Mouse (Mus musculus): ENCODE measurements around the gene Fat1.
"Not testable (repeated sequence)": the region's sequence is repeated elsewhere in the genome, so short reads cannot be mapped to it uniquely, and the experiment has no call there.

Gene Fat1

DNA sequence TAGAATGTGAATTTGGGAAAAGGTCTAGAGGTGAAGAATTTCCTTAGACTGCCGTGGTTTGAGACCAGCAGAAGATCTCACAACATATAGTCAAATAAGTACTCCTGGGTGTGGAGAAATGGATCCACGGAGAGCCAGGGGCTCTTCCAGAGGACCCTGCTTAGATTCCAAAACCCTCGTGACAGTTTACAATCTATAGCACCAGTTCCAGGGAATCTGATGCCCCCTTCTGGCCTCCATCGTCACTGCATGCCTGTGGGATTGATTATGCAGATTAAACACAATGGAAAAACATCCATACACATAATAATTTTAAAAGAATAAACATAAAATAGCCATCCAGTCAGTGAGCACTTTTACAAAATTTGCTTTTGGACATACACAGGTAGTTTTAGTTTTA lies 75.4 kb downstream of the Fat1 start:
- DNase-seq = peak; percentile 49

DNA sequence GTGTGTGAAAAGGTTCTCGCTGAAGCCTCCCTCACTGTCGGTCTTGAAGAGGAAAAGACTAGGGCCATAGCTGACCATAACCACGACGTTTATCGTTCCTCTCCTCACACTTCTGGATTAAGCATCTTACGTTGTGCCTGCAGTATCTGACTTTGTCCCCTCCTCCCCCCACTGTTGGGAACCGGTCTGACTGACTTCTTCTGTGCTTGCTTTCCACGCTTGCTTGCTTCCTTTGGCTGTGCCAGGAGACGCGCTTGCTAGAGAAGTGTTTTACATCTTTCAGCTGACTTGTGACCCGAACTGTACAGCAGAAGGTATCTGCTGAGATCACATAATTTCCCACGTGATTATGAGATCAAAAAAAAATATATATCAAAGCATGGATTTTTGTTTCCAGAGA lies 76.5 kb downstream of the Fat1 start:
- DNase-seq = peak; percentile 2

- DNase-seq = no peak
Observed at GRCm38 (mm10) chr8:45013852-45014251, 78.6 kb downstream of the Fat1 start.

DNA sequence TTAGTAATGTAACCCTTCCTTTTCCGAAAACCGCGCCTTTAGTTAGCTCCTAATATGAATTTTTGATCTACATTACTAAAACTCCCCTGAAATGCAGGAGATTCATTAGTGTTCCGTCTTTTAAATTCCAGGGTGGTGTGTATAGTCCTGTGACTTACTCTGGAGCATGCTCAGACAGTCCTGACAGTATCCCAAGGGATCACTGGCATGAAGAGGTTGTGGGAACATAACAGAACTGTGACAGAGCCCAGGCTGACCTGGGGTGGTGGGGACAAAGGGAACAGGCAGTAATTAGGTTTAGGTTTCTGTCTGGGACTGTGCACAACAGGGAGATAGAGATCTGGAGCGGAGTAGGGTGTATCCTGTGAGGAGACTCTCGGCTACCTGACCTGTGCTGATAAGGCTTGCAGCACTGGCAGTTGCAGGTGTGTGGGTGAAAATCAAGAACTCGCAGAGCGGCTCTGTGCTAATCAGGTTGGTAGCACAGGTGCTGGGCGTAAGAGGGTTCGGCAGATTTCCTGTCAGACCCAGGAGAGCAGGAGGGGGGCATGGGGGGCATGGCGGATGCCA lies 79.3 kb downstream of the Fat1 start:
- no peak for DNase-seq

GRCm38 (mm10) chr8:45015876-45016275 lies 80.6 kb downstream of the Fat1 start:
- no peak for DNase-seq

DNA sequence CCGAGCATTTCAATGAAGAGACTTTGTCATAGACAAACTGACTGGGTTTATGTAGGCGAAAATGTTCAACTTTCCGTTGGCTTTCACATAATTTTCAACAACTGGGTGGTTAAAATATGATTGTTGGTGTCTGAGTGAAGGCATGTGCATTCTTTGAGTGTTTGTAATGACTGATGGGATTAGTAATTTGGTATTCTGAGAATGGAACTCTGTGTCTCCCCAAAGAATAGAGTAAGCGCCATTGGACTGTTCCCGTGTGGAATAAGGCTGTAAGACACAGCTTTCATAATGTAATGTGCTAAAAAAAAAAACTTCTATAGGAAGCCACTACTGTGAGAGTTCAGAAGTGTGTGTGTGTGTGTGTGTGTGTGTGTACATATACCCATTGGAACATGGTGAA lies 84.0 kb downstream of the Fat1 start:
- no peak for DNase-seq

- DNase-seq = peak; percentile 72
Observed at GRCm38 (mm10) chr8:45021171-45021570, 85.9 kb downstream of the Fat1 start.

DNA sequence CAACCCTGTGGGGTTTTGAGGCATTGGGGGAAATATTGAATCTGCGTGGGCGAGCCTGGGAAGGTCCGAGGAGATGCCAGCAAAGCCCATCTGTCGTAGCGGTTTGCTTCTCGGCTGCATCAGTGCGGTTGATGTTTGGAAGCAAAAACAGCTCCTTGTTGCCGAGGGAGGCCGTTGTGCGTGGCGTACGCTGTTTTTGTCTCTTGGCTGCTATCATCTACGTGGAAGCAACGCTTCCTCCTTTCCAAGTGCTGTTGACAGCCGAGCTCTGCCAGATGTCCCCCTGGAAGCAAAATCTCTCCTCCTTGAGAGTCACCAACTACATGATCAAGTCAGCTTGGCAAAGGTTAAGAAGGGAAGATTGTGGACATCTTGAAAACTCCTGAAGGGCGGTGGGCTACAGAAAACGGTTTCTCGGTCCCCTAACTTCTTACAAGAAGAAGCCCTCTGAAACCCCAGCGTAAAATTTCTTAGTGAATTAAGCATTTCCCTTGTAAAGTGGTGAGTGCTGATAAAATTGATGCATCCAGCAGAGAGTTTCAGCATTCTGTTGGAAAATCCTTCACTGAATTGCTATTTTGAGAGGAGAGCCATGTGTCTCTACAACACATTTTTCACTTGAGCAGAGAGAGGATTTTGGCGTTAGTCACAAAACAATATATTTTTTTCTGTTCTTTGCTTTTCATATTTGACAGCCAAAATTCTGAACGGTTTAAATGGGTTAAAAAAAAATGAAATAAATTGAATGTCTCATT lies 86.8 kb downstream of the Fat1 start:
- DNase-seq = peak; percentile 87

DNA sequence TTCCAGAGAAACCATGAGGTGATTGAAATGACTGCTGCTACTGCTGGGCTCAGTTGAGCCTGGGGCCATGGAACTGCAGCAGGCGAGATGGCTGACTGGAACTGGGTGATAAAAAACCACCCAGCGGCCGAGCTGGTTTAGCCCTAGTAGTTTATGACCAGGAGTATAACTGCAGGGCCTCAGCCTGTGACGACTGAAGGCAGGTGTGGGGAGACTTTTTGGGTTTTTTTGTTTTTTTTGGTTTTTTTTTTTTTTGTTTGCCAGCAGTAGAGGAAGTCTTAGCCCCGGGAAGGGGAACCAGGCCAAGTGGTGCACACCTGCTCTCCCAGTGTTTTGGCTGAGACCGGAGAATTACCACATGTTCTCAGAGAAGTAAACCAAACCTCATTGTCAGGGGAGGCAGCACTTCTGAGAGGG lies 92.8 kb downstream of the Fat1 start:
- no peak for DNase-seq

DNA sequence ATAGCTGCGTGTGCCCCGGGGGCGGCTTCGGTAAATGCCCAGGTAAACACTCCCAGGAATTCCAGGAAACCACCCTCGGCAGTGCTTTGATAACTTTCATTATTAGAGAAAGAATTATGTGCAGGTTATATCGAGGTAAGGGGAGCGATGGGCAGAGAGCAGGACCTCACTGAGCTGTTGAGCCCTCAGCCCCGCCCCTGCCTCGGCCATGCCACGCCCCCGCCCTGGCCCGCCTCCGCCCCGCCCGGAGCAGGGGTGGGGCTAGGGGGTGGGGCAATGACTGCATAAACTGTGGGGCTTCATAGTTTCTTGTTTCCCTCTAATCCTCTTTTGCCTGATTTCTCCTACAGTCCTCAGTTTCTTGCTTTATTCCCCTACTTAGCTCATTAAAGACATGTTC lies 103.1 kb downstream of the Fat1 start:
- no peak for DNase-seq

GRCm38 (mm10) chr8:45044160-45044559 lies 108.9 kb downstream of the Fat1 start:
- no peak for DNase-seq

GRCm38 (mm10) chr8:45050451-45050850 lies 115.2 kb downstream of the Fat1 start:
- no peak for DNase-seq

GRCm38 (mm10) chr8:45051236-45051635 lies 116.0 kb downstream of the Fat1 start:
- no peak for DNase-seq

- no peak for DNase-seq
Observed at GRCm38 (mm10) chr8:45052205-45052604, 117.0 kb downstream of the Fat1 start.

- no peak for DNase-seq
Observed at GRCm38 (mm10) chr8:45052618-45053017, 117.4 kb downstream of the Fat1 start.

DNA sequence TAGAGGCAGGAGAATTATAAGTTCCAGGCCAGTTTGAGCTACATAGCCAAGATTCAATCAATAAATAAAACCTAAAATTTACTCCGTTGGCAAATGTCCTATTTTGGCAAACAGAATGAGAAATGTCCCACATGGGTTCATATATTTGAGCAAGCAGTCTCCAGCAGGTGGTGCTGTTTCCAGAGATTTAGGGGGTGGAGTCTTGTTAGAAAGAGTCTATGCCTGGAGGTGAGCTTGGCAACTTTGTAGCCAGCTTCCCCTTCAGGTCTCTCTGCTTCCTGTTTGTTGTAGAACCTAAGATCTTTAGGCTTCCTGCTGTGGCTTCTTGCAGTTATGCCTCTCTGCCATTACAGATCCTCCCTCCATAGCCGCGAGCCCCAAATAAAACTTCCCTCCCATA lies 120.3 kb downstream of the Fat1 start:
- DNase-seq = no peak

DNA sequence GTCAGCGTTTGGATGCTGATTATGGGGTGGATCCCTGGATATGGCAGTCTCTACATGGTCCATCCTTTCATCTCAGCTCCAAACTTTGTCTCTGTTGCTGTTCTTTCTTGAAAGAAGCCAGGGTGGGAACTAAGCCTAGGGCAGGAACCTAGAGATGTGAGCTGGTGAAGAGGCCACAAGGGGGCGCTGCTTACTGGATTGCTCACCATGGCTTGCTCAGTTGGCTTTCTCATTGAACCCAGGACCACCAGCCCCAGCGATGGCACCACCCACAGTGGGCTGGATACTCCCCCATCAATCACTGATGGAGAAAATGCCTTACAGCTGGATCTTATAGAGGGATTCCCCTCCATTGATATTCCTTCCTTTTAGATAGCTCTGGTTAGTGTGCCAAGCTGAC lies 121.6 kb downstream of the Fat1 start:
- no peak for DNase-seq

- DNase-seq = no peak
Observed at GRCm38 (mm10) chr8:45060083-45060482, 124.8 kb downstream of the Fat1 start.

- DNase-seq = no peak
Observed at GRCm38 (mm10) chr8:45062311-45062710, 127.1 kb downstream of the Fat1 start.

- DNase-seq = no peak
Observed at GRCm38 (mm10) chr8:45062982-45063924, 128.0 kb downstream of the Fat1 start.

DNA sequence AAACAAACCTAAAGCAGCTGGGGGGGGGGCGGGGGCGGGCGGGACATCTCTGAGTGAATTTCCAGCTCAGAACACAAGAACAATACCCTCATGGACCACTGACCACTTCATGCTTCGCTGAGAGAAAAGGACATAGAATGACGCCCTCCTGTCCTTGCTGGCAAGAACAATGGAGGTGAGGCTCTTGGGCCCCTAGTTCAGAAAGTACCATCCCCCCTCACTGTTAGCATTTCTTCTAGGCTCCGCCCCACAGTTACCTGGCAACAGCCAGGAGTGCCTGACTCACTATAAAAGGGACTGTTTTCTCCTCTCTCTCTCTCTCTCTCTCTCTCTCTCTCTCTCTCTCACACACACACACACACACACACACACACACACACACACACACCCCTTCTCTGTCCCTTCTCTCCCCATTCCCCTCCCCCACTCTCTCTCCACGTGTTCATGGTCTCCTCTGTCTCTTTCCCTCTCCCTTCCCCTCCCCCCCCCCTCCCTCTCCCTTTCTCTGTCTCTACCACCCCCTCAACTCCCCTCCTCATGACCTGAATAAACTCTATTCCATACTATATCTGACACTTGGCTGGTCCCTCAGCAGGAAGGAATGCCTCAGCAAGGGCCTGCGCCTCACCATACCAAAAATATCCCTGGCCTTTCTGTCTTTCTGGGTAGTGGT lies 129.1 kb downstream of the Fat1 start:
- DNase-seq = no peak

DNA sequence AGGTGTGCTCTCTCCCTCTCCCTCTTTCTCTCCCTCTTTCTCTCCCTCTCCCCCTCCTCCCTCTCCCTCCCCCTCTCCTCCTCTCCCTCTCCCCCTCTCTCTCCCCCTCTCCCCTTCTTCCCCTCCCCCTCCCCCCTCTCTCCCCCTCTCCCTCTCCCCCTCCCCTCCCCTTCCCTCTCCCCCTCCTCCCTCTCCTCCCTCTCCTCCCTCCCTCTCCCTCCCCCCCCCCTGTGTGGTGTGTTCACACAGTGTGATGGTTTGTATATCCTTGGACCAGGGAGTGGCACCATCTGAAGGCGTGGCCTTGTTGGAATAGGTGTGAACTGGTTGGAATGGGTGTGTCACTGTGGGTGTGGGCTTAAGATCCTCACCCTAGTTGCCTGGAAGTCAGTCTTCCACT lies 130.1 kb downstream of the Fat1 start:
- DNase-seq = not testable (repeated sequence)

DNA sequence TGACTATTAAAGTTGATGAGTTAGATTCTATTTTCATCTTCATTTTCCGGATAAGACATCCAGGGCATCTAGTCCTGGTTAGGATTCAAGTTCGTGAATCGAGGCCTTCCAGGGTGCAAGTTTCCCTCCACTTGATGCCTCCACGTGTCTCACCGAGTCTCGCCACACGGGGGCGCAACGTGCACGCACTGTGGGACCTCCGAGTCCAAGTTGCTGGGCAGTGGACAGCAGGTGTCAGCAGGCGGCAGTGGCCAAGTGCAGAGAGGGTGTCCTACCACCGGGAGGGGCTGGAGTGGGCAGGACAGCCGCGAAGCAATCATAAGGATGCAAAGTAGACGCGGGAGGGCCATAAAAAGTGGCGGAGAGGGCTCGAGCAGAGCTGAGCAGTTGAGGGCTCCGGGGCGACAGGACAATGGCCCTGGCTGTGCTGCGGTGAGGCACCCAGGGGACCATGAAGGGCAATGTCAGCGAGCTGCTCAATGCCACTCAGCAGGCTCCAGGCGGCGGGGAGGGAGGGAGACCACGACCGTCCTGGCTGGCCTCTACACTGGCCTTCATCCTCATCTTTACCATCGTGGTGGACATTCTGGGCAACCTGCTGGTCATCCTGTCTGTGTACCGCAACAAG lies 133.6 kb downstream of the Fat1 start, which contains the start of gene Mtnr1a:
TSS of gene Mtnr1a (plus strand) at position 379 of the 628 bp plus-strand sequence.
- peak; percentile 83 for DNase-seq

All from cerebellum, adult 9-11 months (tissue).